Mouse (Mus musculus) left cerebral cortex, postnatal 4 days (tissue): ENCODE results near the gene Heatr9. TPM values are rescaled to one million over a fixed set of nuclear protein-coding genes. Genes with fewer than 3 reads are reported as not detected.
A peak's percentile ranks its signal among the peaks of the same experiment; 100 is the strongest.
"Not testable (repeated sequence)": the region's sequence is repeated elsewhere in the genome, so short reads cannot be mapped to it uniquely, and the experiment has no call there.

Experiments
- DNase-seq: peaks from one replicate; pipeline ENCODE4 v3.0.0-alpha.2; 2022
- intact Hi-C: fragments of 180-260 bp; cut with DNase I; formaldehyde crosslinking; loops from one replicate; pipeline ENCODE4 v1.15.1; 2025
- total RNA-seq, 2 experiments: library from RNA; stranded (reverse); gene quantifications; 2 replicates each; pipeline ENCODE4 v1.2.3; 2021

Gene Heatr9
- total RNA-seq: not detected

DNA sequence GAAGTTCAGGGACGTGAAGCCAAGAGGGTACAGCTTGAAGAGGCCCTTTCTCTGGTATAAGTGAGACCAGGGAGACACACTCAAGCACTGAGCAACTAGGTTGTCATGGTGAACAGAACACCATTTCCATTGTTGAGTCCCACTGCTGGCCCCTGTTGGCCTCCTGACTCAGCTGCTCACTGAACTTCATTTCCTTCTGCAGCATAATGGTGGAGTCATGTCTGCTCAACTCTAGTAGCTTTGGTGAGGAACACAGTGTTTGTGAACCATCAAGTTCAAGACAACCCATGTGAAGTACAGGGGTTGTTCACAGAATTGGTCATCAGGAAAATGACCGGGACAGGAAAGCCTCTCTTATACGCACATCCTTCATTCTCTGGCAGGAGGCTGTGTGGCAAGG is at the start of gene Heatr9:
Heatr9 (minus strand) TSS at position 101 of the 400 bp plus-strand sequence.
- intact Hi-C loops: no loop called here
- DNase-seq: no peak

DNA sequence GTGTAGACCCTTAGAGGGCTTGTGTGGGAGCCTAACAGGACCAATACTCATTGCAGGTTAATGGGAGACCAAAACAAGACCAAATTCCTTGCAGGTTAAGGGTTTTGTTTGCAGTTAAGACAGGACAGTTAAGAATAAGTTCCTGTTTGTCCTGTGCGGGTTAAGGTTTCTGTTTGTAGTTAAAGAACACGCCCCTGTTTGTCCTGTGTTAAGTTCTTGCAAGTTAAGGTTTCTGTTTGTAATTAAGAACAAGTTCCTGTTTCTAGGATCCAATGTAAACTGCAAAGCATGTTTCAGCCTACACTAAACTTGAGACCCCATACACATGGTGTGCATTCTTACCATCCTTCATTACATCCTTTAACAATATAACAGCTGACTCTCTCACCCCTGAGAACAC is 48.2 kb upstream of the Heatr9 start:
- DNase-seq: no peak
- intact Hi-C loops: no loop called here

DNA sequence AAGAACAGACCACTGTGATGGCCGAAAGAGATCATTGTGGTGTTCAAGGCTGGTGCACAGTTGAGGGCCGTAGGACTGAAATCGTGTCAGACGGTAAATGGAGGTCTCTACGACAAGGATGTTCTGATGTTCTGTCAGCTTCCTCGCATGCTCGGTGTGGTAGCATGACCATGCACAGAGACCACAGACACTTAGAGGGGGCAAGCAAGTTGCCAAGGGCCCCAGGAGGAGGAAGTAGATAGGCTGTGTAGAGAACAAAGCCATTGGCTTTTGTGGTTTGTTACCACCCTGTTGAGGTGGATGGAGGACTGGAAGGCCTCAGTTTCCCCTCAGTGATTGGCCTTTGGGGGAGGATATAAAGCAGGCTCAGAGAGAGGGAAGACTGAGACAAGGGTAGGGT is 47.3 kb upstream of the Heatr9 start:
- no peak for DNase-seq
- intact Hi-C loops: no loop called here

DNA sequence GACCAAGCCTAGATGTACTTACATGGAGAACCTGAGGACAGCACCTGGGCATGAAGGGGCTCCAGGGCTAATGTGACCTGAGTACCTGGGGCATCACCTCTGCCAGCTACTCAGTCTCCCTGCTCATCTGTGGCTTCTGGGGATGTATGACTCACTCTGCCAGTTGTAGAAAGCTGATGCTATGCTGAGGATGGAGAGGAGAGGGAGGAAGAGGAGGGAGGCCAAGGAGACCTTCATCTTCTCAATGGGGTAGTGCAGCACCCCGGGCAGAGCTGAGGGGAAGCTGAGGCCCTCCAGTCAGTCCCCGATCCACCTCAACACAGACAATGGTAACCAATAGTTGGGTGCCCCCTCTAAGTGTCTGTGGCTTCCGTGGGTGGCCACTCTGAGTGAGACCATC is 46.8 kb upstream of the Heatr9 start:
- intact Hi-C loops: no loop called here
- no peak for DNase-seq

DNA sequence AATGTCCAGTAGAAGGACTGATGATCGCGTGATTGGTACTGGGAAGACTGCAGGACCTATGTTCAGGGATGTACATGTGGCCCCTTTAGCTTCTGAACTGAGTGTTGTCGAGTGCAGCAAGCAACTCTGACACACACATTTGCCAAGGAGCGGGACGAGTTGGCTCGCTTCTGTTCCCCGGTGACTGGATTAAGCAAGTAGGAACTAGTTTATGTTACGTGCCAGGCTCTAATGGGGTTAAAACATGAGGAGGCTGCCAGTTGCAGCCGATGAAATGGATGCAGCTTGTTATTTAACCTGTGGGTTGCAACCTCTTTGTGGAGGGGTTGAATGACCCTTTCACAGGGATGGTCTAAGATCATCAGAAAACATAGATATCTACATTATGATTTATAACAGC is 46.1 kb upstream of the Heatr9 start:
- intact Hi-C loops: no loop called here

DNA sequence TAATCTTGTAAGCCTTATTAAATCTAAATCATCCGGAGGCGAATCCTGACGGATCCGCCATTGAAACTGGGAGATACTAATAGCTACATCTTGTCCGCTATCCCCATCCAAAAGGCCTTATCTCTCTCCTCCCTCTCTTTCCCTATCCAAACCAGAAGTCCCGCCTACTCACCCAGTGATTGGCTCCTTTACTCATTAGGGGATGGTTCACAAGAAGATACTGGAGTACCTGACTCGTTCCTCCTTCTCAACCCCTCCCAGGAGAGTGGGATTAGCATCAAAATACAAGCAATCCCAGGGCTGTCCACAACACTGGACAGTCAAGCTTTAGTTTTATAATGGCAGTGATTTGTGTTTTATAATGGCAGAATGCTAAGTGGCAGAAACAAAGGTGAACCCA is 45.3 kb upstream of the Heatr9 start:
- DNase-seq: no peak
- intact Hi-C loops: no loop called here

More for the DNA sequence above, 46.1 kb upstream of the Heatr9 start:
- DNase-seq: no peak

DNA sequence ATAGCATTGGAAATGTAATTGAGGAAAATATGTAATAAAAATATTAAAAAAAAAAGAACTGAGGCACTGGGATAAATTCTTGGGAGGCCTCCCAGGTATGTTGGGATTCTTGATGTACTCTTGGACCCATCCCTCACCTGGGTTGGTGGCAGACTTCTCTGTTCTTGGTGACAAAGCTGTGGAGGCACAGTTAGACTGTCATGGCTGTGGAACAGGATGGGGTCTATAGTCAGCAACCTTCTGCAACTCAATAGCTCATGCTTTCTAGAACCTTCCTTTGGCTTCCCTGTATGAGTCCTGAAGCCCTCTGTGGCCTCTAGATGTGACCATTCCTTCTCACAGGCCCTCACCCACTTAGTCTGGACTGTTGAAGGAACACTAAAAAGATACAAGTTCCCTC is 44.6 kb upstream of the Heatr9 start:
- no peak for DNase-seq
- intact Hi-C loops: no loop called here

DNA sequence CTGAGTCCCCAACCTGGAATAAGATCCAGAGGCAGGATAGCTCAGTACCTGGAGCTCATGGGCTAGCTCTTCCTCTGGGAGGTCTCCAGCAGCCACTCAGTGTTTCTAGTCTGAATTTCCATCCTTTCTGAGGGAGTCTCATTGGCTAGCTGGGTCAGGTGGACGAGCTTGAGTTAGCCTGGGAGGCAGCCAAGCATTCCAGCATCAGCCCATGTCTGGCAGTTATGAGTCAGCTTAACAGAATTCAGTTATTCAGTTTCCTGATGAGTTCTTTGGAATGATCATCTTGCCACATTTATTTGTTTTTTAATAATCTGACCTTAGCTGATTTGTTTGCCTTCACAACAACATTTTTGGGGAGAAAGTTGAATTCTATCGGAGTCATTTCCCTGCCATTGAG is 41.8 kb upstream of the Heatr9 start:
- DNase-seq: no peak
- intact Hi-C loops: no loop called here

DNA sequence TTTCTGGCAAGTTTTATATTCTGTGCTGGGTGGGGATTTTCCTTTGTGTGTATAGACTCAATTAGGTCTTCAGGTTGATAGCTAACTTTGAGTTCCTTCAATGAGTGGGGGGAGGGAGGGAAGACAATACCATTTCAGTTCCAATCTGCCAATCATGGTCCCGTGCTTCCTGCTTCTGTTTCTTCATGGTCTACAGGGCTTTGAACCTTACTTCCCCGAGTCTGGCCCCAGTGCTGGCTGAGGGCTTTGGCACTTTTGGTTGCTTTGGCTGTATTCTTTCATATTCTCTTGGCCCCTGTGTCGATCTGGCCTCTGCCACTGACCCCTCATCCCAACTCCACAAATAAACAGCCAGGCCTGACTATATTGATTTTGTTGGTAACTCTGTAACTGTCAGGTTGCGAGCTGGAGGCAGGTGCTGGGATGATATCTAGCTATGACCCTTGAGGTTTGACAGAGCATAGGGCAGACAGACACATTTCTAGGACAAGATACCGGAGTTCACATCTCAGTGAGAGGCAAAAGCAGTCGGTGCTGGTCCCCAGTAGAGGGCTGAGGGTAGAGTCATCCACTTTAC is 40.4 kb upstream of the Heatr9 start:
- intact Hi-C loops: no loop called here

DNA sequence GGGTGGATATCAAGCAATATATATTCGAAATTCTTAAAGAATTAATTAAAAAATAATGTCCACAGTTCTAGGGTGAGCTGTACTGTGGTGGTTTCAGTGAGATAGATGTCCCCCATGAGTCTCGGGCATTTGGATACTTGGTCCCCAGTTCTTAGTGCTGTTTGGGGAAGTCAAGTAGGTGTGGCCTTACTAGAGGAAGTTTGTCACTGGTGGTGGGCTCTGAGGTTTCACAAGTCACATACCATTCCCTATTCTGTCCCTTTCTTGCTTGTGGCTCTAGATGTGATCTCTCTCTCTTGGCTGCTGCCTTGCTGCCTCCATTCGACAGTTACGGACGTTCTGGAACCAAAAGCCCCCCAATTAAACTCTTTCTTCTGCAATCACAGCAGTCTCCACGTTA is 38.4 kb upstream of the Heatr9 start:
- no peak for DNase-seq
- intact Hi-C loops: no loop called here

More for the DNA sequence above, 40.4 kb upstream of the Heatr9 start:
- no peak for DNase-seq

DNA sequence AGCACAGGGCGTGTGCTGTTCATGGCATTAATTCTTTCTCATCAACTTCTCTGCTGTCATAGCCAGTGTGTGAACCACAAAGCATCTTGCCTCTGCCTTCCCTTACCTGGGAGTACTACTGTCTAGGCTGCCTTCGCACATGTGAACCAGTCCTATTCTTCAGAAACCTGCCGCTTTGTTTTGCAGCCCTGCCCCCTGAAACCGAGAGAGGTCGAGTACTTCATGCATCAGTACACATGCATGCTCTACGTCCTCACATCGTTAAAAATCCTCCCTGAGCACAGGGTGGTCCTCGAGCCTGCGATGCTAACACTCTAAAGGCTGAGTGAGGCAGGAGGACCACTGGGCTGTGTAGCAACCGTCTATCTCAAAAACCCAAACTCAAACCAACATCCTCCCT is 35.1 kb upstream of the Heatr9 start:
- DNase-seq: no peak
- intact Hi-C loops: no loop called here

DNA sequence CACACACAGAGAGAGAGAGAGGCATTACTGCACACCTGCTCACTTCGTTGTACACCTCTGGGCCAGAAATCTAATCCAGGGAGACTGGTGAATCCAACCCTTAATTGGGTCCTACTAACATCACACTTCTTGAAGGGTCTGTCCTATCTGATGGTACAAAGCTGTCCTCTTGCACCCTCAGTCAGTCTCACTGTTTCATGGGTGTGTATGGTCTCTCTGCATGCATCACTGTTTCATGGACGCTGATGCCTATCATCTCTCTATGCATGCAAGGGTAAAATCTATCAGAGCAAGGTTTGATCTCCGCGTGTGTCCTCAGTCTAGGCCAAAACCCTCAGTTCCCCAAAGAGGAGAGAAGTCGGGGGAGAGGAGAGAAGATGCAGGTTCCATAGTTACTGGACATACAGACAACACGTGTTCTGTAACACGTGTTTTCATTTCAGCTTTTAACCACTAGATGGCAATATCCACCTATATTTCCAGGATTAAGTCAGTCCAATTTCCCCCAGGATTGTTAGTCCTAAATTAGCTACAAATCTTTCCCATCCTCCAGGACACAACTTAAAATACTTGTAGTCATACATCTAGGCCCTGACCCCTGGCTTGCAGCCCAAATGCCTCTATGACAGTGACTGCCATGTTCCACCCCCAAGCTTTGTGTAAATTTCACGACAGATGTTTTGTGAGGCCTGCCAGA is 34.3 kb upstream of the Heatr9 start:
- intact Hi-C loops: loop anchor here (1.0 kb wide), 1 partner anchor 183 kb away; no protein-coding TSS in a partner anchor
- peak; percentile 44 for DNase-seq

DNA sequence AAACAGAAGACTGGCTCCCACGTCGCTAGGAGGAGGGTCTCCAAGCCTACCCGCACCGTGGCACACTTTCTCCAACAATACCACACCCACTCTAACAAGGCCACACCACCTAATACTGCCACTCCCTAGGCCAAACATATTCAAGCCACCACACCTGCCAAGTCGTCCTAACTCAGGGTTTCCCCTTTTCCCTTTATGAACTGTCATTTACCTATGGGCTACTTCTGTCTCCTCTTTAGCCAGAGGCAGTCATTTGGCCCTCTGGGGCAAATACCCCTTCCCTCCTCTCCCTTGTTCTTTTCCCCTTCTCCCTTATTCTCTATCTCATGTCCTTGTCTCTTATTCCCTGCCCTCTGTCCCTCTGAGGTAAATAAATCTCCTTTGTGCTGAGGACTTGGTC is 29.7 kb upstream of the Heatr9 start:
- intact Hi-C loops: no loop called here
- DNase-seq: no peak

DNA sequence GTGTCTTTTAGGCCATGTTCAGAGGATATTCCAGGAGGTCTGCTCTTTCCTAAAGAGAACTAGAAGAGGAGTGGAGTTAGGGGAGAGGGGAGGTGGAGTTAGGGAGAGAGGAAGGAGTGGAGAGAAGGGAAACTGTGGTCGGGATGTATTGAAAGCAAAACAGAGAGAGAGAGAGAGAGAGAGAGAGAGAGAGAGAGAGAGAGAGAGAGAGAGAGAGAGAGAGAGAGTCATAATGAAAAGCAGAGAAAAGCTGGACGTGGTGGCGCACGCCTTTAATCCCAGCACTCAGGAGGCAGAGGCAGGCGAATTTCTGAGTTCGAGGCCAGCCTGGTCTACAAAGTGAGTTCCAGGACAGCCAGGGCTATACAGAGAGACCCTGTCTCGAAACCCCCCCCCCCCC is 29.1 kb upstream of the Heatr9 start:
- intact Hi-C loops, DNase-seq: not testable (repeated sequence)

DNA sequence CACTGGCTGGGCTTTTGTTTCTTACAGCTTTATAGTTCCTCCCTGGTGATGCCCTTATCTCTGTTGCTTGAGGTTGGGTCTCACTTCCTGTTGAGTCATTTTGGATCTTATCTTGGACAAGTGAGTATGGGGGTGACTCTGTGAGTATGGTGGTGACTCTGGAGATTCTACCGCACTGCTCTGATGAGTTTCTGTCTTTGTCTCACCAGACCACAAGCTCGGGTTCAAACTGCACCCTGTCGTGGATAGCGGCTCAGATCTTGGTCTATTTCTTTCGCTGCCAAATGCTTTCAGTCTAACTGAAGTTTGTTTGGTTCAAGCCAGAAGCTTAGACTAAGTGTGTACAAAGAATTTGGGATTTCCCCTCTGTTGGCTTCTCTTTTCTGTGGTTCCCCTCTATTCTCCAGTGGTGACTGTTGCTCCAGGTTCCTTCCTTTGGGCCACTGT is 28.2 kb upstream of the Heatr9 start:
- DNase-seq: no peak
- intact Hi-C loops: no loop called here

DNA sequence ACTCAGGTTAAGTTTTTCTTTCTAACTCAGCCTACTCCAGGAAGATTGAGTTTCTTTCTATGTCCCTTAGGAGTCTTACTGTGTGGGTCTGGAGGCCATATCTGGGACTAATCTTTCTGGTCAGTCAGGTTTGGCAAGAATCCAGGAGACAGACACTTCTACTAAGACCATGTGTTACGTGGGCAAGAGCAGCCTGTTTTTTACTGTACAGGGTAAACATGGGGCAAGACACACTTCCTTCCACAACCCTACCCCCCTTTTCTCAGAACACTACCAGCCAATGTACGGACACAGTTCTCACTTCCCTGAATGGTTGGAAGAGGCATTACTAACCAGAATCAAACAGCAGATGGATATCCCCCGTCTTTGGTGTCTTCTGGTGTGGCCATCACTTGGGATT is 22.2 kb upstream of the Heatr9 start:
- no peak for DNase-seq
- intact Hi-C loops: no loop called here

DNA sequence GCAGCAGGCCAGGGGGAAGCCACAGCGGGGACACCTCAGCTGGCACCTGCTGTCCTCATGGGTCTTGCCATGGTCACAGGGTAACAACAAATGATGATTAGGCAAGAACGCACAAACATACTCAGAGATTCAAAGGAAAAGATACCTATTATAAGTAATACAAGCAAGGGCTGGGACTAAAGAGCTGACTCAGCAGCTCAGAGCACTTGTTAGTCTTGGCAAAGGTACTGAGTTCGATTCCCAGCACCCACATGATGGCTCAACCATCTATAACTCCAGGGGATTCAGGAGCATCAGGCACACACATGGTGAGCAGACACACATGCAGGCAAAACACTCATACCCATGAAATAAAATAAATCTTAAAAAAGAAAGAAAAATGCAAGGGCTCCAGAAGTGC is 19.4 kb upstream of the Heatr9 start:
- DNase-seq: no peak
- intact Hi-C loops: no loop called here

DNA sequence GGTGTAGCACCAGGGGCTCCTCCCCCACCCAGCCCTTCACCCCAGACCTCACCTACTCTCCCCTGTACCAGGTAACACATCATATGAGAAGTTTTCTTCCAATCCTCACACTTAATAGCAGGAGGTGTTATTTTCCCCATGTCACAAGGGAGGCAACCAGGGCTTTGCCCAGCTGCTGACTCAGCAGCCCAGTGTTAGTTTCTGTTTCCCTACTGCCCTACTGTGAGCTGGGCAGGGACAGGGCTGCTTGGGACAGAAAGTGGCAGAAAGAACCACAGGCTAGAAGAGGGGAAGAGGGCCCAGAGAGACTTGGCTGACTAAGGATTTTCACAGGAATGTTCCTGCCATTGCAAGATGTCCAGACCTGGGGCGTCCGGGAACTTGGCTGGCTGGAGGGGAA is 19.0 kb upstream of the Heatr9 start:
- intact Hi-C loops: no loop called here

DNA sequence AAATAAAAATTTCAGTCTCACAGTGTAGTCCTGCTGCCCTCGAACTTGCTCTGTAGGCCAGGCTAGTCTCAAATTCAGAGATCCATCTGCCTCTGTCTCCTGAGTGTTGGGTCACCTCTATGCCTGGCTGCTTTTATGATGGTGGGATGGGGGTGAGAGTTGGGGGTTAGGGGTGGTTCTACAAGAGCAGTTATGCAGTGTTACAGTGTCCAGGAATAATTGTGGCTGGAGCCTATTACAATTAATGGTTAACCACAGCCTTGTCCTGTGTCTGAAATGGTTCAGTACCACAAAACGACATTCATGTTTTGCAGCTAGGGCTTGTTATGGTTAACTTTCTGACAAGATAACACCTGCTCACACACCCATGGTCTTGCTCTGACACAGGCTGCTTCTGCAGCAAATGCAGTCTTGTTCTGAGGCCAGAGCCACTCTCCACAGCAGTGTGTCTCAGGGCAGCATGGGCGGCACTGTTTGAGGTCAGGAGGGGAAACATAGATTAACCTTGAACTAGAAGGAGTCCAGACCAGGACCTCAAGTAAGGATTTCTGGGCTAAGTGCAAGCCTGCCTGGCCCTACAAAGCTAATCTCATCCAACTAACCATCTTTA is 16.8 kb upstream of the Heatr9 start:
- no peak for DNase-seq
- intact Hi-C loops: no loop called here

More for the DNA sequence above, 19.0 kb upstream of the Heatr9 start:
- no peak for DNase-seq

DNA sequence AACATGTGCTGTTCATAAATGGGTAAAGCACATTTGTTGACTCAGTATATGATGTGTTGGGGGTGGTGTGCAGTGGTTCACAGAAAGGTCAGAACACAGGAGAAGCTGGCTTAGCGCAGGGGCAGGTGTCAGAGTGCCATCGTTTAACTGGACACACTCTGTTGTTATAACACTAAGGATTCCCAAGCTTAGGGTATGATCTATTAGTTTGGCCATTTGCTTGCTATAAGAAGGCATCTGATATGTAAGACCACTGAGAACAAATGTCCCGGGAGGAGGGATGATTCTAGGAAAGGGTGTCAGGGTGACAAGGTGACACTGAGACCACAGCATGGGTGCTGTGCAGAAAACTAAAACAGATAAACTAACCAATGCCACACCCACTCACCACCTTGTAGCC is 14.9 kb upstream of the Heatr9 start:
- DNase-seq: no peak
- intact Hi-C loops: no loop called here

DNA sequence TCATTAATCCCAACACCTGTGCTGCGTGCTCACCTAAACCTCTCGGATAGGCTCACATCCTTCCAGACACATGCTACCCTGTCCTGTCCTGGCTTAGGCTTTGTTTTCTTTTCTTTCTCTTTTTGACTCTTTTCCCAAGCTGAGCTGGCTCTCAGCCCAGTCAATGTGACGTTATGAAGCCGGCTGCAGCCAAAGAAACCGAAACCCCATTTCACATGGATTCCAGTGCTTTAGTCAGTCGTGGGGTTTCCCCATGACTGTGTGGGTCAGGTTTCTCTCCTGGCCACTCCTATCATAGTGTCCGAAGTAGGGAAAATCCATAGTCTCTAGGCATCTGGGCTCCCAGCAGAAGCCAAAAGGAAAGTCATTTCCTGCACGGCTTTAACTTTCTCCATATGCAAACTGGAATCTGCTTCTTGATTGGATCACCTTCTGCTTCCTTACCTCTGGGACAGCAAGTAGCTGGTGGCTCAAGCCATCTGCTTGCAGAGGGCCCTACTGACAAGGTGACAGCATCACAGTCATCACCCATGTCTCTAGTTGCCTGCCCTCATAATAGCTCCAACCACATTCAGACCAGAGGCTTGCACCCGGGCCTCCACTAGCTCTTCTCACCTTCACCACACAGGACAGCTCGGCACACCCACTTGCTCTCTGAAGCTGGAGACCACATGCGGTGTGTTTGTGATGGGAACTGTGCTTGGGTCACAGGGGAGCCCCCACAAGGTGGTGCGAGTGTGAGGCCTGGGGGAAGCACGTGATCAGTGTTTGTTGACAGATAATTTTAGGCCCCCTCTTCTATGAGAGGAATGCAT is 12.8 kb upstream of the Heatr9 start:
- intact Hi-C loops: no loop called here
- peak; percentile 61 for DNase-seq
